27 mouse cellular contexts compared by ENCODE assay signal in genomic region chr4:114782851-114783250, GRCm38 (mm10). TPM values are rescaled to one million over a fixed set of nuclear protein-coding genes. Genes with fewer than 3 reads are reported as not detected.
DNase-seq lines count a peak whose midpoint lies in the region; ATAC-seq lines count a peak whose summit lies in the region.
"Had no signal": no experiment of that assay in that cellular context is flagged by ENCODE, and none has a peak within 500 bp of the region (broad histone marks: within the 10 kb centered on the region; RNA-seq: fewer than 3 reads in every experiment).

No protein-coding gene starts in this region.

- no peaks in the 10 kb centered on the region for H3K4me1 ChIP-seq in heart, embryonic 11.5 days (ENCODE audit: control insufficient read depth, insufficient read depth, low read length)
- H3K4me1 ChIP-seq in neural tube, embryonic 11.5 days (ENCODE audit: control insufficient read depth, insufficient read depth, low read length) = peaks cover 8% of the 10 kb centered on the region
- peaks cover 15% of the 10 kb centered on the region for H3K4me1 ChIP-seq in neural tube, embryonic 15.5 days
- peaks cover 56% of the 10 kb centered on the region for H3K4me1 ChIP-seq in limb, embryonic 10.5 days
- H3K4me1 ChIP-seq: forebrain, embryonic 13.5 days; forebrain, embryonic 15.5 days had no signal

- H3K9me3 ChIP-seq in heart, embryonic 11.5 days (replicated peaks; ENCODE audit: control insufficient read depth, low read length) = no peaks in the 10 kb centered on the region
- no peaks in the 10 kb centered on the region for H3K9me3 ChIP-seq in neural tube, embryonic 11.5 days (ENCODE audit: control insufficient read depth, low read length)
- H3K9me3 ChIP-seq in neural tube, embryonic 15.5 days (replicated peaks) = no peaks in the 10 kb centered on the region
- no peaks in the 10 kb centered on the region for H3K9me3 ChIP-seq in limb, embryonic 10.5 days (replicated peaks)
- H3K9me3 ChIP-seq: embryonic facial prominence, embryonic 12.5 days; forebrain, embryonic 13.5 days; forebrain, embryonic 15.5 days had no signal

- no peaks in the 10 kb centered on the region for H3K36me3 ChIP-seq in heart, embryonic 11.5 days (ENCODE audit: control insufficient read depth, insufficient read depth, low read length)
- H3K36me3 ChIP-seq in neural tube, embryonic 11.5 days (ENCODE audit: control insufficient read depth, insufficient read depth, low read length) = no peaks in the 10 kb centered on the region
- no peaks in the 10 kb centered on the region for H3K36me3 ChIP-seq in neural tube, embryonic 15.5 days
- no peaks in the 10 kb centered on the region for H3K36me3 ChIP-seq in limb, embryonic 10.5 days
- H3K36me3 ChIP-seq: embryonic facial prominence, embryonic 12.5 days; forebrain, embryonic 15.5 days; G1E had no signal

- no peak overlapping the region for H3K9ac ChIP-seq in heart, embryonic 11.5 days (ENCODE audit: low read depth, low read length)
- H3K9ac ChIP-seq in neural tube, embryonic 11.5 days (ENCODE audit: low read length) = no peak overlapping the region
- no peak overlapping the region for H3K9ac ChIP-seq in neural tube, embryonic 15.5 days (replicated peaks)
- H3K9ac ChIP-seq: embryonic facial prominence, embryonic 12.5 days; forebrain, embryonic 13.5 days; forebrain, embryonic 15.5 days had no signal

- peak; percentile 85 for DNase-seq in heart, adult 11 months
- DNase-seq in neural tube, embryonic 11.5 days (ENCODE audit: low spot score) = peak; percentile 9
- DNase-seq in urinary bladder, postnatal 10 days (ENCODE audit: low spot score) = peak; percentile 8
- DNase-seq in urinary bladder, adult 18-20 months (ENCODE audit: low spot score in 2 of 2) = no peak
- DNase-seq in limb, embryonic 10.5 days (ENCODE audit: low spot score) = no peak
- no peak for DNase-seq in frontal cortex, postnatal 10 days (ENCODE audit: low spot score in 2 of 2)
- DNase-seq: adrenal gland, adult 8-10 months; adrenal gland, postnatal 14 days; adrenal gland, postnatal 36 days; B cell, adult 2 months; cerebellum, adult 11-12 months; cerebellum, adult 2 months; cerebellum, adult 9-10 months; cerebellum, postnatal 10 days; cerebellum, postnatal 25 days had no signal

- no peak overlapping the region for H3K4me2 ChIP-seq in heart, embryonic 11.5 days
- no peak overlapping the region for H3K4me2 ChIP-seq in neural tube, embryonic 11.5 days (ENCODE audit: low read depth)
- H3K4me2 ChIP-seq in neural tube, embryonic 15.5 days = no peak overlapping the region
- H3K4me2 ChIP-seq: embryonic facial prominence, embryonic 12.5 days; forebrain, embryonic 13.5 days; forebrain, embryonic 15.5 days had no signal

- no peak overlapping the region for H3K27ac ChIP-seq in heart, embryonic 11.5 days (ENCODE audit: low read depth, low read length)
- no peak overlapping the region for H3K27ac ChIP-seq in neural tube, embryonic 11.5 days (ENCODE audit: low read depth, low read length)
- H3K27ac ChIP-seq in neural tube, embryonic 15.5 days (replicated peaks) = no peak overlapping the region
- H3K27ac ChIP-seq in limb, embryonic 10.5 days = peak overlapping the region; percentile 47; the same call in 1 of the 2 replicates
- H3K27ac ChIP-seq: embryonic facial prominence, embryonic 12.5 days; forebrain, embryonic 13.5 days; forebrain, embryonic 15.5 days had no signal

- no peak overlapping the region for H3K4me3 ChIP-seq in heart, embryonic 11.5 days (ENCODE audit: low read depth, low read length)
- no peak overlapping the region for H3K4me3 ChIP-seq in neural tube, embryonic 11.5 days (ENCODE audit: low read depth, low read length)
- no peak overlapping the region for H3K4me3 ChIP-seq in neural tube, embryonic 15.5 days (replicated peaks)
- H3K4me3 ChIP-seq in limb, embryonic 10.5 days = no peak overlapping the region
- H3K4me3 ChIP-seq: embryonic facial prominence, embryonic 12.5 days; forebrain, embryonic 13.5 days; forebrain, embryonic 15.5 days had no signal

- WGBS in heart, embryonic 11.5 days (ENCODE audit: insufficient replicate concordance) = 70% methylated on average over 7 of the region's 7 CpGs
- 53% methylated on average over 7 of the region's 7 CpGs for WGBS in neural tube, embryonic 11.5 days
- WGBS in neural tube, embryonic 15.5 days = 93% methylated on average over 7 of the region's 7 CpGs
- WGBS in limb, embryonic 10.5 days = 65% methylated on average over 7 of the region's 7 CpGs

- no peak for ATAC-seq in heart, embryonic 11.5 days (replicated peaks; ENCODE audit: insufficient number of reproducible peaks, low FRiP score, low TSS enrichment)
- ATAC-seq in neural tube, embryonic 11.5 days (ENCODE audit: insufficient read depth, low FRiP score, low TSS enrichment) = no peak
- ATAC-seq in neural tube, embryonic 15.5 days (ENCODE audit: low FRiP score) = no peak
- ATAC-seq: activated CD4-positive, CD25-positive, alpha-beta regulatory T cell, adult 4 months; CD4-positive, CD25-positive, alpha-beta regulatory T cell, adult 4 months; forebrain, embryonic 13.5 days; forebrain, embryonic 15.5 days; Patski had no signal

- no peaks in the 10 kb centered on the region for H3K27me3 ChIP-seq in heart, embryonic 11.5 days (ENCODE audit: control insufficient read depth, insufficient read depth, low read length)
- no peaks in the 10 kb centered on the region for H3K27me3 ChIP-seq in neural tube, embryonic 11.5 days (ENCODE audit: control insufficient read depth, insufficient read depth, low read length)
- no peaks in the 10 kb centered on the region; the same call in 1 of the 2 replicates for H3K27me3 ChIP-seq in neural tube, embryonic 15.5 days (replicated peaks)
- peaks cover 64% of the 10 kb centered on the region for H3K27me3 ChIP-seq in limb, embryonic 10.5 days (ENCODE audit: low read depth, poor library complexity, severe bottlenecking)
- H3K27me3 ChIP-seq: forebrain, embryonic 15.5 days; Patski had no signal

RNA-seq across cellular contexts. Expression of gene Gm12830, which starts 38.7 kb away (rescaled TPM):
- not detected in 2 replicates for polyA plus RNA-seq in heart, embryonic 11.5 days (2014; fragmentation: Nextera tagmentation; extraction: Ambion mirVana)
- polyA plus RNA-seq in neural tube, embryonic 11.5 days (2014; fragmentation: Nextera tagmentation; extraction: Ambion mirVana) = not detected in 2 replicates
- not detected in 2 replicates for polyA plus RNA-seq in neural tube, embryonic 15.5 days (2015; fragmentation: Nextera tagmentation; extraction: Ambion mirVana)
- polyA plus RNA-seq in limb, embryonic 10.5 days (2016; fragmentation: Nextera tagmentation; extraction: Ambion mirVana) = not detected in 2 replicates
- polyA plus RNA-seq: activated CD4-positive, CD25-positive, alpha-beta regulatory T cell, adult 4 months; CD4-positive, CD25-positive, alpha-beta regulatory T cell, adult 4 months; cerebellum, adult 2 months; cortical plate, adult 2 months; embryonic facial prominence, embryonic 12.5 days; embryonic facial prominence, embryonic 14.5 days; forebrain, embryonic 11.5 days; forebrain, embryonic 13.5 days; forebrain, embryonic 15.5 days; G1E; Patski had no signal

Comparison
In these comparisons a context has a peak if more than half of its experiments do, and no peak if none do; other contexts are left out.
1. DNase-seq: peak in heart, adult 11 months (single experiment), neural tube, embryonic 11.5 days (single experiment) and urinary bladder, postnatal 10 days (single experiment); none in urinary bladder, adult 18-20 months (0 of 2), limb, embryonic 10.5 days (single experiment) and frontal cortex, postnatal 10 days (0 of 2).